Mouse (Mus musculus) liver, postnatal 0 days (tissue): ENCODE measurements around the gene Gabarap. TPM values are rescaled to one million over a fixed set of nuclear protein-coding genes. Genes with fewer than 3 reads are reported as not detected.

Source experiments
- ATAC-seq: fragments of 200-750 bp; cut with Nextera tagmentation; 2 replicates; pipeline ENCODE4 v1.8.0; 2017; ENCODE audit warnings: mild to moderate bottlenecking, moderate library complexity
- DNase-seq: peaks from one replicate; pipeline ENCODE4 v3.0.0-alpha.2; 2016
- H3K27ac ChIP-seq: fragments of 300-500 bp; sonication (generic); 2 replicates; pipeline ENCODE4 v1.5.1; 2014; ENCODE audit warnings: antibody characterized with exemption, moderate library complexity, mild to moderate bottlenecking, low read depth
- H3K27me3 ChIP-seq: fragments of 300-500 bp; sonication (generic); 2 replicates; pipeline ENCODE4 v1.6.1; 2014; ENCODE audit warnings: low read length, control low read depth, mixed read lengths; ENCODE audit not compliant: insufficient read depth
- H3K36me3 ChIP-seq: fragments of 300-500 bp; sonication (generic); replicated peaks from 2 replicates; pipeline ENCODE4 v1.6.1; 2014; ENCODE audit warnings: mild to moderate bottlenecking, control low read depth, low read length, moderate library complexity, mixed read lengths; ENCODE audit not compliant: insufficient read depth
- H3K4me1 ChIP-seq: fragments of 300-500 bp; sonication (generic); 2 replicates; pipeline ENCODE4 v1.6.1; 2014; ENCODE audit warnings: antibody characterized with exemption, mild to moderate bottlenecking, control low read depth; ENCODE audit not compliant: insufficient read depth
- H3K4me2 ChIP-seq: fragments of 300-500 bp; sonication (generic); 2 replicates; pipeline ENCODE4 v1.6.1; 2014; ENCODE audit warnings: low read depth, mild to moderate bottlenecking, low read length, moderate library complexity, mixed read lengths
- H3K4me3 ChIP-seq: fragments of 300-500 bp; sonication (generic); 2 replicates; pipeline ENCODE4 v1.5.1; 2014; ENCODE audit warnings: low read depth, low read length
- H3K9ac ChIP-seq: fragments of 300-500 bp; sonication (generic); replicated peaks from 2 replicates; pipeline ENCODE4 v1.6.1; 2014; ENCODE audit warnings: mild to moderate bottlenecking, moderate library complexity
- H3K9me3 ChIP-seq: fragments of 300-500 bp; sonication (generic); 2 replicates; pipeline ENCODE4 v1.6.1; 2016; ENCODE audit warnings: mild to moderate bottlenecking, control low read depth, low read length, mixed read lengths
- CTCF ChIP-seq: sonication (generic); IDR thresholded peaks from 2 replicates; pipeline ENCODE4 v1.5.1; 2016; ENCODE audit warnings: antibody characterized with exemption, low read depth
- EP300 ChIP-seq: IDR thresholded peaks from 2 replicates; pipeline ENCODE4 v1.6.1; 2016; ENCODE audit warnings: antibody characterized with exemption, low read depth, mild to moderate bottlenecking
- WGBS: fragments of 180-500 bp; shearing (Covaris S2); extraction: QIAGEN DNeasy Blood & Tissue Kit; methylation state at CpG from one replicate; pipeline ENCODE4 v1.1.7; 2014; ENCODE audit not compliant: insufficient replicate concordance; 5-methylcytosine and 5-hydroxymethylcytosine counted together
- polyA plus RNA-seq: library from polyadenylated mRNA; unstranded; fragments of >200 nt; fragmentation: Nextera tagmentation; extraction: Ambion mirVana; gene quantifications from 2 replicates; pipeline ENCODE4 v1.2.1, GENCODE M21; 2015

Gene Gabarap
- polyA plus RNA-seq, 1 experiment from 2014 or later = 305 TPM

DNA sequence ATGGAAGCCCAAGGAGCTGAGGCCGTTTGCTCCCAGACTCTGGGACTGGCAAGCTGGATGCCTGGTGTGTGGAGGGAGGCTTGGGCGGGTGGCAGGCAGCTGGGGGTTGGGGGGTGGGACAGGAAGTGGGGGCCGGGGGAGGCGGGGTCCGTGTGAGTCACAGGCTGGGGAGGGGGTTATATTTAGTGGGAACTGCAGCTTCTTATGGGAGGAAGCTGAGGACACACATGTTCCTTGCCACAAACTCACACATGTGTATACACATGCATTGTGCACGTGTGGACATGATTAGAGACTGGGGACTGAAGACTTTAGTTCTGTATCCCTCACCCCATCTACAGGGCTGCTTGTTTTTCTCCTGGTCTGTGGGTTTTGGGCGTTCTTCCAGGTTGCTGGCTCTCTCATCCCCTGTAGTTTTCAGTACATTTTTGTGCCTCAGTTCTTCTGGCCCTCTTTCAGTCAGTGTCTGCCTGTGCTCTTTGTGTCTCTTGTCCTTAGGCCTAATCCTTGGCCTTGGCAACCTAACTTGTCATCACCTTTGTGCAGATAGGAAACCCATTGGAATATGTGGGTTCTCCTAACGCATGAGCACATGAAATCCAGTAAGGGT lies 29.2 kb downstream of the Gabarap start:
- Histone ChIP-seq H3K4me1 (peaks cover 16% of the 10 kb centered on the region), H3K9me3 (no peaks in the 10 kb centered on the region), H3K4me2 (0 out of 2 replicates have a peak overlapping the region, but pooled peaks have one; percentile 76), H3K36me3 (no peaks in the 10 kb centered on the region), H3K9ac (no peak overlapping the region), H3K27me3 (peaks cover 14% of the 10 kb centered on the region; the same call in 1 of the 2 replicates), H3K4me3 (no peak overlapping the region), H3K27ac (no peak overlapping the region)
- TF ChIP-seq CTCF (no peak), EP300 (no peak)
- DNase-seq (no peak), ATAC-seq (no peak)
- WGBS = 36% methylated on average over 8 of the region's 8 CpGs

- ATAC-seq (peak; percentile 84), DNase-seq (peak; percentile 73)
- TF ChIP-seq EP300 (no peak), CTCF (peak; percentile 75)
- Histone ChIP-seq H3K4me1 (peaks cover 16% of the 10 kb centered on the region), H3K4me3 (peak overlapping the region; percentile 62), H3K27ac (peak overlapping the region; percentile 44; the same call in 1 of the 2 replicates), H3K4me2 (peak overlapping the region; percentile 76), H3K27me3 (peaks cover 14% of the 10 kb centered on the region; the same call in 1 of the 2 replicates), H3K36me3 (no peaks in the 10 kb centered on the region), H3K9ac (no peak overlapping the region; the same call in 1 of the 2 replicates), H3K9me3 (no peaks in the 10 kb centered on the region)
- WGBS = 0% methylated on average over 8 of the region's 8 CpGs
These were observed 29.9 kb downstream of the Gabarap start for GRCm38 (mm10) chr11:70020731-70021263.

GRCm38 (mm10) chr11:70021264-70022132 lies 30.6 kb downstream of the Gabarap start:
- H3K4me1 ChIP-seq = peaks cover 16% of the 10 kb centered on the region
- ATAC-seq (peak; percentile 89), DNase-seq (peak; percentile 98)
- H3K9me3 ChIP-seq = no peaks in the 10 kb centered on the region
- H3K36me3 ChIP-seq = no peaks in the 10 kb centered on the region
- H3K4me3 ChIP-seq = peak overlapping the region; percentile 62
- H3K27ac ChIP-seq = peak overlapping the region; percentile 44; the same call in 1 of the 2 replicates
- peak overlapping the region; percentile 76 for H3K4me2 ChIP-seq
- TF ChIP-seq EP300 (peak; percentile 27; the same call in 1 of the 2 replicates), CTCF (0 out of 2 replicates have a peak, but pooled peaks have one; percentile 7)
- 2% methylated on average over 39 of the region's 40 CpGs for WGBS
- no peak overlapping the region; the same call in 1 of the 2 replicates for H3K9ac ChIP-seq
- H3K27me3 ChIP-seq = peaks cover 14% of the 10 kb centered on the region; the same call in 1 of the 2 replicates

DNA sequence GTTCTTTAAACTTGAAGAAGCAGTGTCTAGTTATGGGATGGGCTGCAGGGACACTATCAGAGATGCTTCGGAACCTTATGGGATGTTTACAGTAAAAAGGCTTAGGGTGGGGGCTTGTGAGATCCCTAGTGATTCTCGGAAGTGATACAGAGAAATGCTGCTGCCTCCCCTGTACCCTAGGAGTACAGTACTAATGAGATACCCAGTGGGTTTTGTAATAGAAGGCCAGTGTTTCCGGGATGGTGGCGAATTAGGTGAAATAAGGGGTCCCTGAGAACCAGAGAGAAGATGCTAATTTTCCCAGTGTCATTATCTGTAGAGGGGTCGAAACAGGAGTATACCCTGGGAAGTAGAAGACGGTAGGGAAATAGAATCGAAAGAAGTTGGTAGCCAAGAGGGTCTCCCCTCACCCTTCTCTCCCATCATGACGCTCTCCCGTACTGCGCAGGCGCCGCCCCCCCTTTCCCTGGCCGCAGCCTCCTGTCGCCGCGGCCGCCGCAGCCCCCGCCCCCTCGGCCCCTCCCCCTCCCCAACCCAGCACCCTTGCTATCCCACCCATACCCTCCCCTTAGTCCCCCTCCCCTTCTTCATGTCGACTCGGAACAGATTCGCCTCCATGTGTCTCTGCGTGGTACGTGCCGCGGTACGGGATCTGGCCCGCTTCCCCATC lies 32.7 kb downstream of the Gabarap start:
- Histone ChIP-seq H3K36me3 (no peaks in the 10 kb centered on the region), H3K4me3 (peak overlapping the region; percentile 13; the same call in 1 of the 2 replicates), H3K9me3 (no peaks in the 10 kb centered on the region), H3K27ac (no peak overlapping the region), H3K4me2 (peak overlapping the region; percentile 44), H3K4me1 (peaks cover 12% of the 10 kb centered on the region), H3K9ac (no peak overlapping the region), H3K27me3 (peaks cover 14% of the 10 kb centered on the region; the same call in 1 of the 2 replicates)
- ATAC-seq = no peak
- no peak for TF ChIP-seq CTCF
- TF ChIP-seq EP300 = no peak
- WGBS = 17% methylated on average over 28 of the region's 29 CpGs
- DNase-seq = no peak

DNA sequence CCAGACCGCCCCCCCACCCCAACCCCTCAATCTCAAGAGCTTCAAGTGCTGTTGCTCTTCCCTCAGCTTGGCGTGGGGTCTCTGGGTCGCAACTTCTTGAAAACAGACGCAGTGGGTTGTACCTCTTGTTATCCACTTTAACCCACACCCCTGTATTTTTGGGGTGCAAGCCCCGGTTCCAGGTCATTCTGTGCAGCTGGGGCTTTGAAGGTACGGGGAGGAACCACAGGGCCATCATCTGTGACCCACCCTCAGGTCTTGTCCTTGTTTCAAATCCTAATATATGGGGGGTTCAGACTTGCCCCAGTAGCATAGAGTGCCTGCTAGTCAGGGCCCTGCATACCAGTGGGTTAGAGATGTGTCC lies 33.2 kb downstream of the Gabarap start:
- Histone ChIP-seq H3K4me3 (peak overlapping the region; percentile 13; the same call in 1 of the 2 replicates), H3K27ac (no peak overlapping the region), H3K27me3 (peaks cover 14% of the 10 kb centered on the region; the same call in 1 of the 2 replicates), H3K9ac (no peak overlapping the region), H3K4me1 (peaks cover 9% of the 10 kb centered on the region; the same call in 1 of the 2 replicates), H3K4me2 (peak overlapping the region; percentile 44), H3K36me3 (no peaks in the 10 kb centered on the region), H3K9me3 (no peaks in the 10 kb centered on the region)
- ATAC-seq (no peak), DNase-seq (no peak)
- WGBS = 35% methylated on average over 6 of the region's 6 CpGs
- TF ChIP-seq CTCF (no peak), EP300 (no peak)
